Mouse (Mus musculus) liver, embryonic 11.5 days (tissue): ENCODE results near the gene Gm44790. TPM values are rescaled to one million over a fixed set of nuclear protein-coding genes. Genes with fewer than 3 reads are reported as not detected.

Source experiments
- ATAC-seq: fragments of 200-750 bp; cut with Nextera tagmentation; replicated peaks from 2 replicates; pipeline ENCODE4 v1.8.0; 2017; ENCODE audit warnings: moderate number of reproducible peaks, mild to moderate bottlenecking, moderate TSS enrichment, moderate library complexity; ENCODE audit not compliant: low FRiP score
- DNase-seq: peaks from one replicate; pipeline ENCODE4 v3.0.0-alpha.2; 2017; ENCODE audit warnings: low spot score
- H3K27ac ChIP-seq: fragments of 300-500 bp; sonication (generic); 2 replicates; pipeline ENCODE4 v1.5.1; 2014; ENCODE audit warnings: mild to moderate bottlenecking, low read depth, low read length, control low read depth
- H3K27me3 ChIP-seq: fragments of 300-500 bp; sonication (generic); replicated peaks from 2 replicates; pipeline ENCODE4 v1.6.1; 2014; ENCODE audit warnings: low read length, mixed read lengths; ENCODE audit not compliant: control insufficient read depth, insufficient read depth
- H3K36me3 ChIP-seq: fragments of 300-500 bp; sonication (generic); 2 replicates; pipeline ENCODE4 v1.6.1; 2014; ENCODE audit warnings: mild to moderate bottlenecking, low read length, moderate library complexity, mixed read lengths; ENCODE audit not compliant: control insufficient read depth, insufficient read depth
- H3K4me1 ChIP-seq: fragments of 300-500 bp; sonication (generic); replicated peaks from 2 replicates; pipeline ENCODE4 v1.6.1; 2014; ENCODE audit warnings: low read length, mixed read lengths; ENCODE audit not compliant: control insufficient read depth, insufficient read depth
- H3K4me2 ChIP-seq: fragments of 300-500 bp; sonication (generic); 2 replicates; pipeline ENCODE4 v1.6.1; 2014; ENCODE audit warnings: mild to moderate bottlenecking, control low read depth, moderate library complexity
- H3K4me3 ChIP-seq: fragments of 300-500 bp; sonication (generic); 2 replicates; pipeline ENCODE4 v1.5.1; 2014; ENCODE audit warnings: low read depth, low read length, control low read depth
- H3K9ac ChIP-seq: fragments of 300-500 bp; sonication (generic); 2 replicates; pipeline ENCODE4 v1.6.1; 2014; ENCODE audit warnings: low read depth, low read length, control low read depth
- H3K9me3 ChIP-seq: fragments of 300-500 bp; sonication (generic); 2 replicates; pipeline ENCODE4 v1.6.1; 2016; ENCODE audit warnings: low read length, inconsistent platforms, mixed read lengths; ENCODE audit not compliant: control insufficient read depth
- WGBS: fragments of 180-500 bp; shearing (Covaris S2); extraction: QIAGEN DNeasy Blood & Tissue Kit; methylation state at CpG from one replicate; pipeline ENCODE4 v1.1.7; 2014; 5-methylcytosine and 5-hydroxymethylcytosine counted together
- polyA plus RNA-seq: library from polyadenylated mRNA; unstranded; fragments of >200 nt; fragmentation: Nextera tagmentation; extraction: Ambion mirVana; gene quantifications from 2 replicates; pipeline ENCODE4 v1.2.1, GENCODE M21; 2014

Gene Gm44790
- polyA plus RNA-seq, 1 experiment from 2014 or later = not detected

DNA sequence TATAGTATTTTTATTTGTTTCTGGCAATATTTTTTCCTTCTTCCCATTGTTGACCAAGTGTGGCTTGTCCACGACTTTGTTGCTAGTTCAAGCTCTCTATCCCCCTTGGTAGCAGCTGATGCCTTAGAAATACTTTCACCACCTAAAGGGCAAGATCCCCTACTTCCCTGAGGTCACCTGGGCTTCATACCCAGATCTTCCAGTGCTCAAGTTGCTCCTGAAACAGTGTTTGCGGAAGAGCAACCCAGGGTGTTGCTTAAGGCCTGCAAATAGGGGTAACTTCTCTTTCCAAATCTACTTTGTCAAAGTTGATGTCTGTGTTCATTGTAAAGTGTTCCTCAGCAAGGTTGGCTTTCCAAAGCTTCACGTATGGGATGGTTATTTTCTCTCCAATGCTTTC lies 7.2 kb upstream of the Gm44790 start:
- Histone ChIP-seq H3K4me2 (no peak overlapping the region), H3K36me3 (peaks cover 38% of the 10 kb centered on the region), H3K27me3 (no peaks in the 10 kb centered on the region), H3K9ac (no peak overlapping the region), H3K4me1 (no peaks in the 10 kb centered on the region), H3K27ac (no peak overlapping the region), H3K4me3 (no peak overlapping the region), H3K9me3 (no peaks in the 10 kb centered on the region)
- DNase-seq = no peak
- ATAC-seq = no peak
- 84% methylated on average over 3 of the region's 3 CpGs for WGBS

DNA sequence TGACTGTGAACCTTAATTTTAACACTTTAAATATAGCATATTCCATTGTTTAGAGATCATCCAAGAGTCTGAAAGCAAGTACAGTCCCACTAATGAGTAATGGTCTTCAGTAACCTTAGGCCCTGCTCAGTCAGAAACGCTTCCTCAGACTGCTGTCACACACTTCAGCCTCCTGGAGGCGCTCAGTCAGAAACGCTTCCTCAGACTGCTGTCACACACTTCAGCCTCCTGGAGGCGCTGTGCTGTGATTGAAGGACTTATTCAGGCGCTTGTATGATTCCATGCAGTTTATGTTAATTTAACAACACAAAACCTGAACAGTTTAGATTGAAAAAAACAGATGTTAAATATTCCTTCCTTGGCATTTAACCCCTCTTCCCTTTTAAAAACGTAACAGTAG lies 6.0 kb upstream of the Gm44790 start:
- ATAC-seq = no peak
- DNase-seq = no peak
- no peaks in the 10 kb centered on the region for H3K4me1 ChIP-seq
- H3K9ac ChIP-seq = no peak overlapping the region
- no peak overlapping the region for H3K27ac ChIP-seq
- no peak overlapping the region for H3K4me2 ChIP-seq
- peaks cover 39% of the 10 kb centered on the region for H3K36me3 ChIP-seq
- 76% methylated on average over 6 of the region's 6 CpGs for WGBS
- no peaks in the 10 kb centered on the region for H3K27me3 ChIP-seq
- H3K9me3 ChIP-seq = no peaks in the 10 kb centered on the region
- H3K4me3 ChIP-seq = no peak overlapping the region

DNA sequence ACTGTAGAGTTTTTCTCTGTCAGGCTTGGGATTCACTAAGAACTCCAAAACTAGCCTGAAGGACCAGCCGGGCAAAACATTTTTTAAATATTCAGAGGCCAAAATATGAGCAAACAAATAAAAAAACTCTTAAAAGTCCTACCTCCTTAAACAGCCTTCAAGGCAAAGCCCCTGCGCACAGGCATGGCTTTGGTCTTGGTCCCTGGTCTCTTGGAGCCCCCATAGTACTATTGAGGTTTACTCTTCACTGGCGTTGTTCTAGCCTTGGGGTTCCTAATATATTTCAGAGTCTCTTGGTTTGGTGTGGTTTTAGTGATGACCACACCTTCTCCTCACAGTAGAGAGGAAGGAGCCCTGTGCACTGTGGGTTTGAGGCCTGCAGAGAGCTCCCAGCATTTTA lies 5.1 kb downstream of the Gm44790 start:
- Histone ChIP-seq H3K36me3 (peaks cover 32% of the 10 kb centered on the region; the same call in 1 of the 2 replicates), H3K4me1 (no peaks in the 10 kb centered on the region), H3K4me2 (no peak overlapping the region), H3K27ac (no peak overlapping the region), H3K9me3 (no peaks in the 10 kb centered on the region), H3K27me3 (no peaks in the 10 kb centered on the region), H3K9ac (no peak overlapping the region), H3K4me3 (no peak overlapping the region)
- ATAC-seq (no peak), DNase-seq (no peak)
- WGBS = 94% methylated on average over 3 of the region's 3 CpGs

DNA sequence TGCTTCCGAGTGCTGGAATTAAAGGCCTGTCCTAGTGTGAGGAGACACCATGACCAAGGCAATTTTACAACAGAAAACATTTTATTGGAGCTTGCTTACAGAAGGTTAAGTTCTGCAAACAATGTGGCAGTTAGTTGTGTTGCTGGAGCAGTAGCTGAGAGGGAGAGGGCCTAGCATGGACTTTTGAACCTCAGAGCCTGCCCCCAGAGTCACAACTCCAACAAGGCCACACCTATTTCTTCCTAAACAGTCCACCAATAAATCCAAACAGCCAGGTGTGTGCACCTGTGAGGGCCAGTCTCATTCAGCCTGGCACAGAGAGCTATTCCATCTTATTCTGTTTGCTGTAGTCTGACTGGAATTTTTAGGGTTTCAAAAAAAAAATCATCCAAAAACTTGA lies 7.2 kb downstream of the Gm44790 start:
- WGBS = 91% methylated on average over 1 of the region's 1 CpGs
- Histone ChIP-seq H3K9ac (no peak overlapping the region), H3K27me3 (no peaks in the 10 kb centered on the region), H3K4me1 (no peaks in the 10 kb centered on the region), H3K4me3 (no peak overlapping the region), H3K4me2 (no peak overlapping the region), H3K36me3 (peaks cover 20% of the 10 kb centered on the region; the same call in 1 of the 2 replicates), H3K9me3 (no peaks in the 10 kb centered on the region), H3K27ac (no peak overlapping the region)
- ATAC-seq = no peak
- no peak for DNase-seq

DNA sequence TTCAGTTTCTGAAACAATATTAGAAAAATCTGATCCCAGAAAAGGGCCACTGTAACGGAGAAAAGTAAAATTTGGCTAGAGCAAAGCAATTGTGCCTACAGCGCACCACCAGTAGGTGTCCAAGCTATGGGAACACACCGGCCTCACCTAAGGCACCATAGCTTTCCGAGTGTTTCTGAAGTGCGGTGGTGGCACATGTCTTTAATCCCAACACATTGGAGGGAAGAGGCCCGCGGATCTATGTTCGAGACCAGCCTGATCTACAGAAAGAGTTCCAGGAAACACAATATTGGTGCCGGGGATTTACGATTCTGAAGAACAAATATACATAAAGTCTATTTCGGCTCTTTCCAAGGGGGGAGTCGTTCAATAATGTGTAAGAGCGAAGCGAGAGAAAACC lies 11.3 kb downstream of the Gm44790 start:
- DNase-seq (peak; percentile 74), ATAC-seq (peak; percentile 73)
- Histone ChIP-seq H3K9me3 (no peaks in the 10 kb centered on the region), H3K4me2 (peak overlapping the region; percentile 80), H3K36me3 (peaks cover 12% of the 10 kb centered on the region; the same call in 1 of the 2 replicates), H3K27ac (peak overlapping the region; percentile 96), H3K27me3 (no peaks in the 10 kb centered on the region), H3K4me1 (peaks cover 6% of the 10 kb centered on the region), H3K4me3 (peak overlapping the region; percentile 91), H3K9ac (peak overlapping the region; percentile 96)
- 2% methylated on average over 14 of the region's 14 CpGs for WGBS

DNA sequence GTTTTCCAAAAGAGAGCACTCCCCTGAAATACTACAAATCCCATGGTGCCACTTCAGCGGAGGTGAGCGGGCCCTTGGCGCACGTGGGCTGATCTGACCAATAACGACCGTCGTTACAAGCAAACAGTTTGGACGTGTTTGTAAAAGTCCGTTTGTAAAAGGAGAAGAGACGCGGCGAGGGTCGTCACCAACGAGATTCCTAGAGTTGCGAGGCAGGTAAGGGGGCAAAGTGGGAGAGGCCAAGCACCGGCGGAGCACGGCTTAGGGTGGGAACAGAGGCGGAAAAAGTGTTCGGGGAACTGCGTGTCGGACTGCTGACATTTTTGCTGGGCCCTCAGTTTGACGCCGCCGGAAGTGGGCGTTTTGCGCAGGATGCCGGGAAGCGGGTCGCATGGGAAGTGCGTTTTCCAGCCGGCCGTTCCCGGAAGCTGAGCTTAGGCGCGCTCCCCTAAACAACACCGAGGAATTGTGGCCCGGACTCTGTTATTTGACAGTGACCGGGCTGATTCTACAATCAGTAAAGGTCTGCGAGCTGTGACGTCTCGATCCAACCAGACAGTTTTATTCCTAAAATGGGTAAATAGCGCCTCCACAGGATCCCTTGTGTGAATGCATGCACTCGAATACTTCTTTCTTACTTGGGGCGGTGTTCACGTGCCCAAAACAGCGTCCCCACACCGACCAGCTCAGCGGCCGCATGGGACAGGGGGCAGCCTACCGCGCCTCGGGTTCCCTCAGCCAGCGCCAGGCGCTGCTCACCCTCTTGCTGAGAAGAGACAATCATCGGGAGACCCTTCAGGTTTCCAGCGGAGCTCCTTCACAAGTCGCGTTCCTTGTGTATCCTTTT lies 12.0 kb downstream of the Gm44790 start, which contains the start of gene C87436:
TSS of gene C87436 (plus strand) at position 103 of the 847 bp plus-strand sequence.
- WGBS = under 1% methylated on average over 59 of the region's 59 CpGs
- DNase-seq = peak; percentile 97
- peak within 1 kb of the TSS; percentile 96 for H3K27ac ChIP-seq
- H3K36me3 ChIP-seq = peaks cover 13% of the 10 kb centered on the region; the same call in 1 of the 2 replicates
- peak within 1 kb of the TSS; percentile 80 for H3K4me2 ChIP-seq
- no peaks in the 10 kb centered on the region for H3K27me3 ChIP-seq
- peak within 1 kb of the TSS; percentile 96 for H3K9ac ChIP-seq
- no peaks in the 10 kb centered on the region for H3K9me3 ChIP-seq
- ATAC-seq = peak; percentile 94
- H3K4me1 ChIP-seq = peaks cover 6% of the 10 kb centered on the region
- peak within 1 kb of the TSS; percentile 91 for H3K4me3 ChIP-seq

DNA sequence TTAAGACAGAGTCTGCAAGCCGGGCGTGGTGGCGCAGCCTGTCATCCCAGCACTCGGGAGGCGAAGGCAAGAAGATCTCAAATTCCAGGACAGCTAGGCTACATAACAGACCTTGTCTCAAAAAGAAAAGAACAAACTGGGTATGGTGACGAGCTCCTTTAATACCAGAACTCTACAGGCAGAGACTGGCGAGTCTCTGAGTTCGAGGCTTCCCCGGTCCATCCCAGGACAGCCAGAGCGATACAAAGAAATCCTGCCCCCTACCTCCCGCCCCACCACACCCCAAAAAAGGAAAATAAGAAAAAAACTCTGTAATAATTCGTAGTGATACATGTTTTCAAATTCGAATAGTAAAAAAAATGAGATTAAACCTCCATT lies 12.7 kb downstream of the Gm44790 start:
- H3K27ac ChIP-seq = peak overlapping the region; percentile 96
- peak overlapping the region; percentile 96 for H3K9ac ChIP-seq
- H3K4me3 ChIP-seq = peak overlapping the region; percentile 91
- H3K27me3 ChIP-seq = no peaks in the 10 kb centered on the region
- WGBS = 3% methylated on average over 13 of the region's 13 CpGs
- DNase-seq (no peak), ATAC-seq (no peak)
- H3K4me2 ChIP-seq = peak overlapping the region; percentile 80
- H3K4me1 ChIP-seq = peaks cover 6% of the 10 kb centered on the region
- H3K9me3 ChIP-seq = no peaks in the 10 kb centered on the region
- H3K36me3 ChIP-seq = peaks cover 13% of the 10 kb centered on the region; the same call in 1 of the 2 replicates

DNA sequence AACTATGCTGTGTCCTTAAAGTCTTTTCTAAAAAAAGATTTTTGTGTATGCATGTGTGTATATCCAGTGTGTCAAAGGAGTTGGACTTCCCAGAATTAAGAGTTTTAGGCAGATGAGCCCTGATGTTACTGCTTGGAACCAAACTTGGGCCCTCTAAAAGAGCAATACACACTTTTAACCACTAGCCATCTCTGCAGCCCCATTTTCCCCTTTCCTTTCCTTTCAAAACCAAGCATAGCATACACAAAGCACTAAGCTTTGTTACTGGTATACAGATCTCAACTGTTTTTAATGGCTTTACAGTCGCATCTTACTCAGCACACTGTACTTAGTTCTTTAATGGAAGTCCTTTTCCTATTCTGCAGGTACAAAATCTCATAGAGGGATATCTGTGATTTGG lies 13.1 kb downstream of the Gm44790 start:
- no peaks in the 10 kb centered on the region for H3K9me3 ChIP-seq
- ATAC-seq (no peak), DNase-seq (no peak)
- peaks cover 13% of the 10 kb centered on the region; the same call in 1 of the 2 replicates for H3K36me3 ChIP-seq
- H3K4me3 ChIP-seq = peak overlapping the region; percentile 91
- H3K27me3 ChIP-seq = no peaks in the 10 kb centered on the region
- no peak overlapping the region for H3K27ac ChIP-seq
- H3K4me1 ChIP-seq = peaks cover 6% of the 10 kb centered on the region
- H3K9ac ChIP-seq = peak overlapping the region; percentile 96
- WGBS = 86% methylated on average over 1 of the region's 1 CpGs
- peak overlapping the region; percentile 80 for H3K4me2 ChIP-seq

DNA sequence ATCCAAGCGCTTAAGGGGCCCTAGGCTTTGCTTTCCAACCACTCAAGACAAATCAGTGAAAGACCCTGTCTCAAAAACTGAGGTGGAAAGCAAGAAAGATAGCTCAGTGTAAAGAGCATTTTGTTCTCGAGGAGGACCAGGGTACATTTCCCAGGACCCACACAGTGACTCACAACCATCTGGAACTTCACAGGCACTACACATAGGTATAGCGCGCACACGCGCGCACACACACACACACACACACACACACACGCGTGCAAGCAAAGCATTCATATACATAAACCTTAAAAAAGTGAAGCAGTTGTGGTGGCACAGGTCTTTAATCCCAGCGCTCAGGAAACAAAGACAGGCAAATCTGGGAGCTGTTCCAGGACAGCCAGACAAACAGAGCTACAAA lies 15.1 kb downstream of the Gm44790 start:
- no peaks in the 10 kb centered on the region for H3K27me3 ChIP-seq
- H3K36me3 ChIP-seq = peaks cover 10% of the 10 kb centered on the region; the same call in 1 of the 2 replicates
- H3K27ac ChIP-seq = no peak overlapping the region
- no peak overlapping the region for H3K4me3 ChIP-seq
- H3K9me3 ChIP-seq = no peaks in the 10 kb centered on the region
- H3K9ac ChIP-seq = no peak overlapping the region
- 96% methylated on average over 10 of the region's 10 CpGs for WGBS
- ATAC-seq (no peak), DNase-seq (no peak)
- no peak overlapping the region for H3K4me2 ChIP-seq
- peaks cover 6% of the 10 kb centered on the region for H3K4me1 ChIP-seq
